Mouse (Mus musculus) heart, adult 2 months (tissue): ENCODE measurements around the gene 2610507B11Rik. TPM values are rescaled to one million over a fixed set of nuclear protein-coding genes. Genes with fewer than 3 reads are reported as not detected.

Experiments
- DNase-seq, 2 experiments: peaks; one replicate each; pipeline ENCODE4 v3.0.0; 2021
- H3K27ac ChIP-seq: fragments of 200-600 bp; 2 replicates; pipeline ENCODE4 v1.8.1; 2022
- H3K27me3 ChIP-seq: fragments of 200-500 bp; 2 replicates; pipeline ENCODE4 v1.6.1; 2012; ENCODE audit warnings: mild to moderate bottlenecking, low read length, inconsistent platforms, mixed read lengths; ENCODE audit not compliant: control insufficient read depth, insufficient read depth
- H3K36me3 ChIP-seq: fragments of 200-500 bp; 2 replicates; pipeline ENCODE4 v1.6.1; 2012; ENCODE audit warnings: low read length, inconsistent platforms; ENCODE audit not compliant: control insufficient read depth, insufficient read depth
- H3K4me1 ChIP-seq: fragments of 200-500 bp; 2 replicates; pipeline ENCODE4 v1.6.1; 2011; ENCODE audit warnings: low read length; ENCODE audit not compliant: control insufficient read depth, insufficient read depth
- H3K4me3 ChIP-seq: fragments of 200-600 bp; 2 replicates; pipeline ENCODE4 v1.8.1; 2022
- H3K79me2 ChIP-seq: fragments of 200-500 bp; replicated peaks from 2 replicates; pipeline ENCODE4 v1.6.1; 2012; ENCODE audit warnings: mild to moderate bottlenecking, inconsistent platforms, low read length, moderate library complexity, mixed read lengths; ENCODE audit not compliant: control insufficient read depth, insufficient read depth
- H3K9ac ChIP-seq: fragments of 200-500 bp; 2 replicates; pipeline ENCODE4 v1.6.1; 2012; ENCODE audit warnings: low read depth, mild to moderate bottlenecking, control low read depth, inconsistent platforms, low read length, mixed read lengths
- CTCF ChIP-seq: fragments of 200-600 bp; IDR thresholded peaks from 2 replicates; pipeline ENCODE4 v1.8.1; 2022; ENCODE audit warnings: antibody characterized with exemption, mild to moderate bottlenecking, moderate library complexity
- EP300 ChIP-seq: fragments of 200-500 bp; IDR thresholded peaks from 2 replicates; pipeline ENCODE4 v1.6.1; 2011; ENCODE audit warnings: low read depth, low read length, control low read depth; ENCODE audit not compliant: insufficient read depth
- POLR2A ChIP-seq: fragments of 200-500 bp; IDR thresholded peaks from 2 replicates; pipeline ENCODE4 v1.6.1; 2011; ENCODE audit warnings: mild to moderate bottlenecking, low read depth, low read length, control low read depth; ENCODE audit not compliant: insufficient read depth
- whole genome bisulfite sequencing: fragments of 180-500 bp; shearing (Covaris S2); methylation state at CpG from one replicate; pipeline ENCODE4 v1.1.7; 2018; 5-methylcytosine and 5-hydroxymethylcytosine counted together
- intact Hi-C: fragments of 180-260 bp; cut with DNase I; formaldehyde crosslinking; loops from one replicate; pipeline ENCODE4 v1.15.1; 2025
- polyA plus RNA-seq: library from polyadenylated mRNA; depleted of rRNA; stranded (reverse); fragments of >200 nt; gene quantifications from 2 replicates; pipeline ENCODE4 v1.2.3, GENCODE M21; 2012
- total RNA-seq, 2 experiments: library from RNA; stranded (reverse); gene quantifications; 2 replicates each; pipeline ENCODE4 v1.2.3; 2021

The 2610507B11Rik gene
- total and polyA plus RNA-seq, 3 experiments, result 74.7 to 209 (median 173) TPM

DNA sequence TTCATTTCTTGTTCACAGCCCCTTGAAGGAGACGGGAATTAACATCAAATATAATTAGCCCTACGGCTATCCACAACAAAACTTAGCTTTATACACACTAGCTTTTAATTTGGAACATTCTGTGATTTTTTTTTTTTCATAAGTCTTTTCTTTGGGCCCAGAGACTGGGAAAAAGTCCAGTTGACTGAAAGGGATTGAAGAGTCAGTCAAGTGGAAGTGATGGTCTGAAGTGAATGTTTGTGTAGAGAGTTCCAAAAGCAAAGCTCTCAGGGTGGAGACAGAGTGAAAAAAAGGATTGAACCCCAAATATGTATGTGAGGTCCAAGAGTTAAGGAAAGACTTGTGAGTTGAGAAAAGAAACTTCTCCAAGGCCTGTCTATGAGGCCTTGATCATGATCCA, 56.9 kb downstream of the 2610507B11Rik start:
- Histone ChIP-seq H3K4me3 (no peak overlapping the region), H3K4me1 (0 out of 2 replicates have a peak, but pooled peaks cover 3% of the 10 kb centered on the region), H3K36me3 (no peaks in the 10 kb centered on the region), H3K27me3 (no peaks in the 10 kb centered on the region), H3K27ac (no peak overlapping the region), H3K9ac (no peak overlapping the region), H3K79me2 (no peaks in the 10 kb centered on the region)
- TF ChIP-seq POLR2A (no peak), EP300 (no peak), CTCF (no peak)
- WGBS, result 94% methylated on average over 2 of the region's 2 CpGs
- intact Hi-C loops, result no loop called here
- no peak for DNase-seq

DNA sequence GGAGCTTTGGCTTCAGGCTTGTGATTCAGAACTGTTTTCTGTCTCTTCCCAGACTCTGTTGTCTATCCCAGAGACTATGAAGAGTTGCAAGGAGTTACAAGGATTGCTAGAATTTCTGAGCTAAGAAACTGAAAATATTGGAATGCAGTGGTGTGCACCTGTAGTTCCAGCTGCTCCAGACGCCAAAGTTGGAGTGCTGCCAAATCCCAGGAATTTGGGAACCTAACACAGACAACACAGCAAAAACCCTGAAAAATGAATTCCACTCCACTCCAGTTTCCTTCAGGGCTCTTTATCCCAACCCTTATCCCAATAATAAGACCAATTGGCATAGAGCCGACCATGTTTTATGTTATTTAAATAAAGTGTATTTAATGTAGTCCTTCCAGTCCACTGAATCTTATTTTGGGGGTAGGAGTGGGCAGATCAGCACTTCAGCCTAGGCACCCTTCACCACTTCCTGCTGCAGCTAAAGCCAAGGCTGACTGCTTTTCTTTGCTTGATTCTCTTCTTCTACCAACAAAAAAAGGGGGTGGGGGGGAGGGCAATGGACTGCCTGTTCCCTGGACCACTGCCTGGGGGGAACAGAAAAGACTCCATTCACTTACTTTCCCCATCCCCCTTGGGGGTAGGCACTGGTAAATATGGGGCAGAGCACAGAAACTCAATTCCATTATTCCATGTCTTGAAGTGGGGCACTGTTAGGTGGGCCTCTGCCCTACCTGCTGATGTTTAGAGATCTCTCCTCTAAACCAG, 60.7 kb downstream of the 2610507B11Rik start:
- no peak overlapping the region for H3K9ac ChIP-seq
- no peaks in the 10 kb centered on the region for H3K79me2 ChIP-seq
- no peak for DNase-seq
- H3K4me3 ChIP-seq, result no peak overlapping the region
- intact Hi-C loops, result no loop called here
- 47% methylated on average over 2 of the region's 2 CpGs for WGBS
- 0 out of 2 replicates have a peak, but pooled peaks cover 3% of the 10 kb centered on the region for H3K4me1 ChIP-seq
- H3K27me3 ChIP-seq, result no peaks in the 10 kb centered on the region
- TF ChIP-seq POLR2A (no peak), EP300 (no peak), CTCF (no peak)
- no peak overlapping the region for H3K27ac ChIP-seq
- no peaks in the 10 kb centered on the region for H3K36me3 ChIP-seq

DNA sequence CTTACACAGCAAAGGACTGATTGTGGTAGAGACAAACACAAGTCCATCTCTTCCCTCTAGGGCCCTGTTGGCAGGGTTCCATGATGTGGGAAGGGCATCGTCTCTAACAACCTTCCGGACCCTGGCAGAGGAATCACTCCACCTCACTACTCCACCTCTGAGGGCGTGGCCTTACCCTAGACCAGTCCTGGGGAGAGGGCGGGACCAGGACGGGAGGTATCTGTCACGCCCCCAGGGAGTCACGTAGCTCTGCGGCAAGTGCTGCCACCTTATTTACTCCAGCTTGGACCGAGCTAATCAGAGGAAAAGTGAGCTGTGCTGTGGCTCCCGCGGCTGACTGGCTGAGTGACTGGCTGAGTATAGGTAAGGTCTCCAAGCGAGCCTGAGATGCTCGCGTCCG, 61.3 kb downstream of the 2610507B11Rik start, which contains the start of gene Aldoc:
Gene Aldoc (plus strand): TSS at position 109 of the 400 bp plus-strand sequence.
- H3K27ac ChIP-seq, result no peak within 1 kb of the TSS
- 19% methylated on average over 15 of the region's 15 CpGs for WGBS
- H3K4me1 ChIP-seq, result 0 out of 2 replicates have a peak, but pooled peaks cover 3% of the 10 kb centered on the region
- DNase-seq, result peak; percentile 55 to 79
- H3K9ac ChIP-seq, result no peak within 1 kb of the TSS
- no peak within 1 kb of the TSS for H3K4me3 ChIP-seq
- H3K79me2 ChIP-seq, result no peaks in the 10 kb centered on the region
- no peaks in the 10 kb centered on the region for H3K36me3 ChIP-seq
- 0 out of 2 replicates have a peak, but pooled peaks have one; percentile 25 for TF ChIP-seq EP300
- no peak for TF ChIP-seq CTCF
- no peaks in the 10 kb centered on the region for H3K27me3 ChIP-seq
- intact Hi-C loops, result no loop called here

DNA sequence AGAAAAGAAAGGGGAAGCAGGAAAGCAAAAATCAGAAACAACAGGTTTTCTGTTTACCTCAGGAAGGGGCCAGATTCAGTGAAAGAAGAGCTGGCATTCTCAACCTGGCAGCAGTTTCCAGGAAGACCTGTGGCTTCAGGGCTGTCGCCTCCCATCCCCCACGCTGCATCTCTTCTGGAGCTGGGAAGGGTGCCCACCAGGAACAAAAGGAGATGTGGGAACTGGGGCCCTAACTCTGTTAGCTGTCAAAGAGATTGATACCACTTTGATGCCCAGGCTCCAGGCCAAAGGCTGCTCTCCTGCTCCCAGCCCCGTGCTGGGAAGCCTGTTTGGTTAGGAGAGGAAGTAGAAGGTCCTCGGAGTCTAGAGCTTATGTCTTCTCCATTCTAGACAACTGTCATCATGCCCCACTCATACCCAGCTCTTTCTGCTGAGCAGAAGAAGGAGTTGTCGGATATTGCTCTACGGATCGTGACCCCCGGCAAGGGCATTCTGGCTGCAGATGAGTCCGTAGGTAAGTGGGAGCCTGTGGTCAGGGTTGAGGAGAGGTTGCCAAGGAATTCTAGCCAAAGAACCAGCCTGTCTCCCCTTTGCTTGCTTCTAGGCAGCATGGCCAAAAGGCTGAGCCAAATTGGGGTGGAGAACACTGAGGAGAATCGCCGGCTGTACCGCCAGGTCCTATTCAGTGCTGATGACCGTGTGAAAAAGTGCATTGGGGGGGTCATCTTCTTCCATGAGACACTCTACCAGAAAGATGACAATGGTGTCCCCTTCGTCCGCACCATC, 62.6 kb downstream of the 2610507B11Rik start:
- no peak overlapping the region for H3K27ac ChIP-seq
- no peak for DNase-seq
- no peaks in the 10 kb centered on the region for H3K36me3 ChIP-seq
- no peak overlapping the region for H3K9ac ChIP-seq
- 84% methylated on average over 15 of the region's 15 CpGs for WGBS
- peaks cover 5% of the 10 kb centered on the region for H3K4me1 ChIP-seq
- H3K79me2 ChIP-seq, result no peaks in the 10 kb centered on the region
- no peaks in the 10 kb centered on the region for H3K27me3 ChIP-seq
- no peak for TF ChIP-seq POLR2A
- no peak for TF ChIP-seq CTCF
- intact Hi-C loops, result no loop called here
- no peak overlapping the region for H3K4me3 ChIP-seq

DNA sequence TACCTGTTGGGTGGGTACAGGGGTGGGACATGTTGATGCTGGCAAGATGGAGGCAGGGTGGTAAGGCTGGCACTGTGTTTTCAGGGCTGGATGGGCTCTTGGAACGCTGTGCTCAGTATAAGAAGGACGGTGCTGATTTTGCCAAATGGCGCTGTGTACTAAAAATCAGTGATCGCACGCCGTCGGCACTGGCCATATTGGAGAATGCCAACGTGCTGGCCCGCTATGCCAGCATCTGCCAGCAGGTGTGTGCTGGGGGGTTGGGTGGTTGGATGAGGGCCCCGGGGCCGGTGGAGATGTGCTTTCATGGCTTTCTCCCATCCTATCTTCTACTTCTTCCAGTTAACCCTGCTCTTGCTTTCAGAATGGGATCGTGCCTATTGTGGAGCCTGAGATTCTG, 63.4 kb downstream of the 2610507B11Rik start:
- intact Hi-C loops, result loop anchor here (5.0 kb wide), 1 partner anchor 63 kb away; the partner anchor contains the start of gene 2610507B11Rik
- TF ChIP-seq POLR2A (no peak), CTCF (no peak), EP300 (no peak)
- Histone ChIP-seq H3K4me1 (peaks cover 5% of the 10 kb centered on the region), H3K27me3 (no peaks in the 10 kb centered on the region), H3K4me3 (no peak overlapping the region), H3K36me3 (no peaks in the 10 kb centered on the region), H3K27ac (no peak overlapping the region), H3K9ac (no peak overlapping the region), H3K79me2 (no peaks in the 10 kb centered on the region)
- no peak for DNase-seq
- 94% methylated on average over 12 of the region's 12 CpGs for WGBS

DNA sequence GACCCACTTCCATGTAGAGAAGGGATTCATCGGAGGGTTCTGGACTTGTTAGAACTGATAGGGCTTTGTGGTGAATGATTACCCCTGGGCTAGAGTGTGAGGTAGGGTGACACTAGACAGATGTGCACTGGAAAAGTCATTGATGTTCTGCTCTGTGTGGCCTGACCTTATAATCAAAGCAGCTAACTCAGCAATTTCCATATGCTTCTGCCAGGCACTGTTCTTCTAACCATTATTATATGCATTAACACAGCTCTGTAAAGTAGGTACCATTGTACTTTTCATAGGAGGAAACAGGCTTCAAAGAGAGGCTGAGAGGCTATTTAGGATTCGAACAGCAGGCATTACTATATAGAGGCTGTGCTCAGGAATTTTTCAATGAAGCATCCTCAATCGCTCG, 65.7 kb downstream of the 2610507B11Rik start:
- Histone ChIP-seq H3K9ac (no peak overlapping the region), H3K4me1 (peaks cover 5% of the 10 kb centered on the region), H3K79me2 (no peaks in the 10 kb centered on the region), H3K27me3 (no peaks in the 10 kb centered on the region), H3K36me3 (no peaks in the 10 kb centered on the region), H3K27ac (no peak overlapping the region), H3K4me3 (no peak overlapping the region)
- intact Hi-C loops, result loop anchor here (5.0 kb wide), 1 partner anchor 65 kb away; the partner anchor contains the start of gene 2610507B11Rik
- no peak for DNase-seq
- TF ChIP-seq CTCF, result no peak
- no peak for TF ChIP-seq EP300
- TF ChIP-seq POLR2A, result no peak
- 87% methylated on average over 4 of the region's 4 CpGs for WGBS
